Mouse (Mus musculus) effector memory CD4-positive, alpha-beta T cell, adult 7 months (primary cell): ENCODE measurements around the gene Cfap61. TPM values are rescaled to one million over a fixed set of nuclear protein-coding genes. Genes with fewer than 3 reads are reported as not detected.

ENCODE experiments used
- polyA plus RNA-seq: library from polyadenylated mRNA; unstranded; fragments of 100-300 nt; shearing (Covaris generic); gene quantifications from one replicate; pipeline ENCODE4 v1.2.1, GENCODE M21; 2017

Cfap61 gene
- polyA plus RNA-seq = 1.2 TPM

DNA sequence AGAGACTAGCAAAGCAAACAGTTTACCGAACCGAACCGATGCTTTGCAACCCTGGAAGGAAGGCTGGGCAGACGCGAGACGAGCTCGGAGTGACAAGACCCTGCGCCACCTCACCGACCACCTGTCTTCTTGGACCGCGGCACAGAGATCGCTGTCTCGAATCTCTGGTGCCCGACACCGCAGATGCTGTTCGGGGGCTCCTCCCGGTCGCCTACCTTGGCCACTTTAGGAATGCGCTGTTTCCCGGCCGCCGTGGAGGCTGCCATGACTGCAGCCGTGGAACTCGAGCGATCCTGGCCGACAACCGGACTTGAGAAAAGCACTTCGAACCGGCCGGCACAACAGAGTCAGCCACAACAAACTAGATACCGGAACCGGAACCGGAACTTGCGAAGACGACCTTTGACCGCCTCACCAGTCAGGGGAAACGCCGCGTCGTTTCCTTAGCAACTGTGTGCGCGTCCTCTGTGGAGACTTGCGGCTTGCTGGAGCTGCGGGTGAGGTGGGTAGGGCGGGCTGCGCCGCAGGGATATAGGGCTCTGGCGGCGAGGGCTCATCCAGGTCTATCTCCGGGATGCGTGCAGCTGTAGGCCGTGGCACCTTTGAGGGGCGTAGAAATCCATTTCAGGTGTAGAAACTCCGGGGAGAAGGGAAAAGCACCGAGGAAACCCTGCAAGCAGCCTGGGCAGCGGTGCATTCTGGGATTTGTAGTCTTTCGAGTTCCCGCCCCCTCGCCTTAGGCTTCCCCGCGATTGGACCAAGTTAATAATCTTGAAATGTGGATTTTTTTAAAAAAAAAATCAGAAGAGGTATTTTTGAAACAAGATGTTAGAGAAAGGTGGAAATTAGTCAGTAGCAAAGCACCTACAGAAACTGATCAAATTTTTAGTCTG is at the start of gene Cfap61, which contains the start of gene Crnkl1:
TSS of gene Cfap61 (plus strand) at position 446 of the 893 bp plus-strand sequence.
TSS of gene Crnkl1 (minus strand) at position 676 of the 893 bp plus-strand sequence.

DNA sequence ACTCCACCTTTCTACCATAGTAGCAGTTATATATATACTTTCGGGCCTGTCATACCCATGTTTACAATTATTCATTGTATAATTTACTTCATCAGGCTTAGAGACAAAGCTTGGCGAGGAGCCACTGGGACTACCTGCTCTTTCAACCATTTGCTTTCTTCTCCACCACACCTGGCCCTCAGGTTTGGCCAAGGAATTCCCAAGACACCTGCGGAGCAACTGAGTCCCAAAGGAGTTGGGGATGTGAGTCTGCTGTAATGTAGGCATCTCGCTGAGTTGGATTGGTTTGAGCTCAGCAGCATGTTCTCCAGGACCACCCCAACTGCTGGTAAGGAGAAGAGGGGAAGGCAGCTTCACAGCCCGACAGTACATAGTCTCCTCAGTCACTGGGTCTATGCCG is 32.7 kb upstream of the Cfap61 start, which contains the start of gene Naa20:
TSS of gene Naa20 (plus strand) at position 239 of the 400 bp plus-strand sequence.

DNA sequence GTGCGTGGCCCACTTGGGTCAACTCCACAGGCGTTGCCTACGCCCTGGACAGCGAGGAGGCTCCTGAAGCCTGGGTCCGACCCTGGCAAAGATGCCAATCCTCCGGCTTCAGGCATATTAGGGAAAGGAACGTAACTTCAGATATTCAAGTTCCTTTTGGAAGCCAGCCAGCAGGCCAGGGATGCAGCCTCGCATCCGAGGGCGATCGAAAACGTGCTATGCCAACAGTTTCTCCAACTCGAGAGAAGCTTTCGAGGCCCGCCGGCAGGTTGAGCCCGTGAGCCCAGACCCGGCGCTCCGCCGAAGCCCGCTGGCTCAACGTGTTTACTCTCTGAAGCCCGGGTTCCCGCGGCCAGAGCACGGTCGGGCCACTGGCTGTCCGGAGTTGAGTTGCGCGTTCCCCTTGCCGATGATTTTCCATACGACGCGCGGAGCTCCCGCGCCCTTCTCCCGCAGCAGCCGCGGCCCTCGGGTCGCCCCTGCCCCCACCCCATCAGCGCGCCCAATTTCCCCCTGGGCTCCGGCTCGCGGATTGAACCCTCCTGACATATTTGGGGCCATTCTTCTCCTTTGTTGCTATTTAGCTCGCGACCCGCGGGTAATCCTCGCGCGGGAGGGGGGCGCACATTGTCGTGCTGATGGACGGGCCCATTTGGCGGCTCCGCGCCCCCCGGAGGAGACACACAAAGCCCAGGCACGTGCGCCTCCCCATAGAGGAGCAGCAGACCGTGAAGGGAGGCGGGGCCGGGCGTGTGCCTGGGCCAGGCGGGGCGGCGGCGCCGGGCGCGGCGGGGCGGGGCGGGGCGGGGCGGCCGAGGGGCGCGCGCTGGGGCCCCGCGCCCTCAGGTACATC is 286.7 kb downstream of the Cfap61 start, which contains the start of gene Insm1:
TSS of gene Insm1 (plus strand) at position 846 of the 853 bp plus-strand sequence.

Other genes with a start within 250 kb of the Cfap61 start
- gene Naa20, start 32.7 kb upstream of the Cfap61 start, polyA plus RNA-seq = 58.6 TPM
- 43.9 TPM for gene Crnkl1, start 230 bp downstream of the Cfap61 start, polyA plus RNA-seq